Mouse (Mus musculus): ENCODE measurements at regions not wholly inside any gene's neighbourhood (a gene's known extent, or its start where the extent isn't known, plus 50 kb on each side); places are given as distances from the start of the nearest gene placed in this dataset.

DNA sequence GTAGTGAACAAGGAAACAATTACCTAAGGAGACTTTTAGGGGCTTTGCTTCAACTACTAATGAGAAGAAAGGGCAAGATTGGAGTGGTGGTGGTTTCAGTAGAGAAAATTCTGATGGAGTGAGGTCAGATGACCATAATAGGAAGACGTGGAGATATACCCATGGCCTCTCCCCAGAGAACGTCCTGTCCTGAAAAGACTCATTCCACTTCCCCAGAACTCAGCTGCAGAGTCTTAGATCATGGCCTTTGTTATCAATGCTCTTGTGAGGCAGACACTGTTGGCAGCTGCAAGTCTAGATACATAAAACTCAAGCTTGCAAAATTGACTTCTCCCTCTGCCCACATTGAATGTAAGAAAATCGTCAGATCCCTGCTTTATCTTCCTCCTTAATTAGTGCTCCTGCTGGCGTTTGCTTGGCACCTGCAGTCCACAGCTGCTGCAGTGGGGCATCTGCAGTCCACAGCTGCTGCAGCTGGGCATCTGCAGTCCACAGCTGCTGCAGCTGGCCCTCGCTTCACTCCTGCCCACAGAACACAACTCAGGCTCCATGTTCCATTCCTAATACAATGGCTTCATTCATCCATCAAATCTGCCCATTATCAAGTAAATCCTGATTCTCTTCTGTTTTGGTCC, 162.5 kb downstream of the Cxcl12 start:
- no peak for DNase-seq

DNA sequence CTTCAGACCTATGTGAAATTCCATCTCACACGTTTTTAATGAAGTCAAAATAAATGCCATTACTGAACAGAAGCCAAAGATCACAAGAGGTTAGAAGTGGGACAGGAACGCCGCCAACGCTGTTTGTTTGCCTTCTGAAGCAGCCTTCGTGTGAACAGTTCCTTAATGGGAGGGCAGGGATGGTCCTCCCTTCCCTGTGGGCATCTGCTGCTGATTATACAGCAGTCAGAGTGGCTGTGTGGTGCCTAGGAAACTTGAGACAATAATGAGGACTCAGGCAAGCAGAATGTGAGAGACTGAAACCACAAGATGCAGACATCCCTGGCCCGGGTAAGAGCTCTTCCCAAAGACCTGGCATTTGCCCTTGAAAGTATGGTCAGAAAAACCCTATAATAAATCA, 164.3 kb downstream of the Cxcl12 start:
- no peak for DNase-seq

DNA sequence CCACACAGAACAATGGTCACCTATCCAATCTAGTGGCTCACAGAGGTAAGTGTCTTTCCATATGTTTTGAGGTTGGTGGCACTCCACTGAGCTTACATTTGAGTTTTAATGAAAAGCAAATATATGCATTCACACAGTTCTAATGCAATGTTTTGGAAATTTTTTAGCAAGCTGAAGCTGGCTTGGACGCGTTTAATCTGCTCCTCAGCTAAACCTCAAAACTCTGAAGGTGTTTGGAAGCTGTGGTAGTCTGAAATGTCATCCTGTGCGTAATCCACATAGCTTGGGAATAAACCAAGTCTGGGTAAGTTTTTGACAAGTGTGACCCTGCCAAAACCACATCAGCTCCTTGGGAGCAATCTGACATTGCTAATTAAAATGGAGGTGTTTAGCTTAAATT, 173.8 kb downstream of the Cxcl12 start:
- DNase-seq, result no peak

DNA sequence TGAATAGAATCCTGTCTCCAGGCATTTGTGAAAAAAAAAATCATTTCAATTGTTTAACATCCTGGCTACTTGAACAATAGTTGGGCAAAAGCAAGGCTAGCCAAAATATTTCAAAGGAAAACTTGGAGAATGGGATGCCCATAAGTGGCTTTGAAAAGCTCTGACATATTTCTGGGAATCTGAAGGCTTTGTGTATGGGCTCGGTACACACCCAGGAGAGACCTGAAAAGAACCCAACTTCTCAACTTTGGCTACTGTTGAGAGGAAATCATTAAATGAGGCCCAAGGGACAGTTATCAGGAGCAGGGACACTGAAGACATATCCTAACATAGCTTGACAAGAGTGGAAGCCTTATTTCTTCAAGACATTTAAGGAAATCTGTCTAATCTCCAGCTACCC, 179.0 kb downstream of the Cxcl12 start:
- DNase-seq, result no peak

DNA sequence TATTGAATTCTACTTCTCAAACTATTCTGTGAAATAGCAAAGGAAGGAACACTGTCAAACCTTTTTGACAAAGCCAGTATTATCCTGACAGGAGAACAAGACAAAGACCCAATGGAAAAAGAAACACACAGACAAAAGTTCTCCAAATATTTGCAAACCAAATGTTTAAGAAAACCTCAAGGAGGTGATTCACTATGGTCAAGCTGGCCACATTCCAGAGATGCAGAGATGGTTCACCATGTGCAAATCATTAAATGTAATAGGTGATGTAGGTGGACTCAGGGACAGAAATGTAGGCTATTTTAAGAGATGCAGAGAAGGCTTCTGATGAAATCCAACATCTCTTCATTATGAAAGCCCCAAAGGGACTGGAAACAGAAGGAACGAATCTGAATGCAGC, 183.5 kb downstream of the Cxcl12 start:
- no peak for DNase-seq

DNA sequence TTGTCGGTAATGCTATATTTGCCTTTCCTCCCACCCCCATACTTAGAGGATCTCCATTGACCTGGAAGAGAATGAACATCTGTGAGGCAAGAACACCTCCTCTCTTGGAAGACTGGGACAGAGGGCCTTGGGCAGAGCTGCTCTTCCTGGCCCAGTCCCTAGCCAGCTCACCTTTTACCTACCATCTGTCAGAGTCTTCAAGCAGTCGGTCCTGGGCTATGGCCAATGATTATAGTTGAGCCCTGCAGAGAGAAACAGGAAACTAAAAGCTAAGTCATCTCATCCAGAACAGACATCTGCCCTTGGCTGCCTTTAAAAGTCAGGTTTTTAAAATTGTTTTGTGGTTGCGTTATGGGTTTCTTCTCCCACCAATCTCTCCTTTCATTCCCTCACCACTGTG, 184.8 kb downstream of the Cxcl12 start:
- no peak for DNase-seq

DNA sequence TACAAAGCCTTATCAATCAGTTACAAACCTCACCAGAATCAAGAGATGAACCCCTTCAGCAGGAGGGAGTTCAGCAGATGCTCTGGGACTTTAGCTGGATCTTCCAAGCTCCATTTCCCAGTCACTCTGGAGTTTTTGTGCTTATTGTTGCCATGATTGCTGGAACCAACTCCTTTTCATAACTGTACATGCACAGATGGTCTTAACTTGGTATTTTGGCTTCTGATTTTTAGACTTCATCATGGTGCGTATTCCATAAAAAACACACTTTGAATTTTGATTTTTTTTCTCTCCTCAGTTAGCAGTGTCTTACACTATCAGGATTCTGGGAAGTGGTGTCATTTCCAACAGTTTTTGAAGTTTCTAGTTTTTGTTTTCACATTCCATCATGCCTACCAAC, 187.8 kb downstream of the Cxcl12 start:
- no peak for DNase-seq

GRCm38 (mm10) chr6:117359401-117359800, 191.1 kb downstream of the Cxcl12 start:
- no peak for DNase-seq

DNA sequence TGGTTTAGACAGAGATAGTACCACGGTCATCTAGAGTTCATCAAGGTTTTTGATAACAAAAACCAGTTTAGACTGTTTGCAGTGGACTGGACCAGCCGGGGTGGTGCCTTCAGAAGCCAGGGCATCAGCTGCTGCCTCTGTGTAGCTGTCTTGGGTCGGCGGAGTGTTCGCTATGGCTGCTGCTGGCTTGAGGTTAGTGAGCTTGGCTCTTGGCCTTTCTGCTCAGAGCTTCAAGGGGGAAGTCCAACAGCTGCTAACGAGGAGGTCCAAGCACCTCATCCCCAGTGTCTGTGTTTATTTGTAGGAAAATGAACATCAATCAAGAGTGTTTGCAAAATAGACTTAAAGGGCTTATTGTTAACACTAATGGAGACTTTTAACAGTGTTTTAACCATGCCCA, 198.2 kb downstream of the Cxcl12 start:
- no peak for DNase-seq

DNA sequence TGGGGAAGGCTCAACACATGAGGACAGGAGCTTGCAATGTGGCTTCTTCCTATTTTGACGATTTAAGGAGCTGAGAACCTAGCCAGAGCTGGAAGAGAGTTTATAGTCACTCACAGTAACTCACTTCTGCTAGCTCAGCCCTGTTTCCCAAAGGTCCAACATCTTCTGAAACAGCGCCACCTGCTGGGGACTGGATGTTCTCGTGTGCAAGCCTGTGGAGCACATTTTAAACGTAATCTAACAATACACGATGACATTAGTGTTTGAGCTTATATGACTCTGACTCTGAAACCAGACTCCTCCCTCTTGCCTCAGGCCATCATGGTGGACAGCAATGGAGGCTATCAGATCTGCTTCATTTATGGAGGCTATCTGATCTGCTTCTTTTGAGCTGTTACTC, 207.7 kb downstream of the Cxcl12 start:
- DNase-seq, result no peak

- no peak for DNase-seq
Measured at GRCm38 (mm10) chr6:117379904-117380303, 211.6 kb downstream of the Cxcl12 start.

DNA sequence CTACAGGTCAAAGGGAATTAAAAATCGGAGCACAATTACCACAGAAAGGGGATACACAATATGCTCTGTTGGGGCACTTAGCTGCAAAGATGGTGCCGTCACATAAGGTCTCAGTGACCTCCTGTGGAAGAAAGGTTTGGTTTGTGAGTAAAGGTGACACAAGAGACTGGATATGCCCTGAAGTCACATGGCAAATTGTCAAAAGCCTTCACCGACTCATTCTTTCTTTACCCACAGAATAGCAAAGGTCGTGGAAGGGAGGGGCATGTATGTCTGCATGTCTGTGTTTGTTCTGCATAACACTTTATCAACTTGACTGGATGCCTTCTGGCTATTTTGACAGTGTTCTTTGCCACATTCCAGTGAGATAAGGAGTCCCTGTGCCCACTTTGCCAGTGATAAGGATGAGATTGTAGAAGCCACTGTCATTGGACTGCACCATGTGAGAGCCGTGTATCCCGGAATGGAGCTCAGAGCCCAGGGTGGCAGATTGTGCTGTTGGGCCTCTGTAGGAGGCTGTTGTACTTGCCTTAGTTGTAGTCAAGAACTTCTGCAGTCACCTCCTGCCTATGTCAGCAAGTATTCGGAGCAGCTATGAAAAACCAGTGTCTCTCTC, 222.0 kb downstream of the Cxcl12 start:
- DNase-seq, result no peak

DNA sequence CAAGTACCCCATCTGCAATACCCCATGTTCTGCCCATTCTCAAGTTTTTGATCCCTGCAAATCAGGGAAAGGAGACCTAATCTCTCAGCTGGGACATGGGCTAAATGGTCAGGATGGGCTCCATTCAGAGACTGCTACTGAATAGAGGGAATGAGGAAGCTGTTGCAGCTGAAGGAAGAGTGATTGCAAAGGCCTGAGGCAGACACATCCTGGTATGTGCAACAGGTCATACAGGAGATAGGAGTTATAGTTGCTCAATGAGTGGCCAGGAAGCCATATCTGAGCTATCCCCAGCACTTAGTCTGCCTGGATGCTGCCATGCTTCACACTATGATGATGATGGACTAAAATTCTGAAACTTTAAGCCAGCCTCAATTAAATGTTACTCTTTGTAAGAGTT, 225.1 kb downstream of the Cxcl12 start:
- no peak for DNase-seq

- DNase-seq, result no peak
Measured at GRCm38 (mm10) chr6:117405589-117406311, 237.4 kb downstream of the Cxcl12 start.

DNA sequence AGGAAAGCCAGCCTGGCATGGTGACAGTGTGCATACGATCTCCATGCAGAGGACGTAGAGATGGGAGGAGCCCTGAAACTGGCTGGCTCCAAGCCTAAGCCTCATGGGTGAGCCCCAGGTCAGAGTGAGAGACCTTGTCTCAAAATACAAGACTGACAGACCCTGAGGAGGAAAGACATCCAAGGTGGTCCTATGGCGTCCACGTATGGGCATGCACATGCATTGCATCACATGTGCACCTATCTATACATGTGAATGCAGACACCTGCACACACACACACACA, 237.9 kb downstream of the Cxcl12 start:
- no peak for DNase-seq

DNA sequence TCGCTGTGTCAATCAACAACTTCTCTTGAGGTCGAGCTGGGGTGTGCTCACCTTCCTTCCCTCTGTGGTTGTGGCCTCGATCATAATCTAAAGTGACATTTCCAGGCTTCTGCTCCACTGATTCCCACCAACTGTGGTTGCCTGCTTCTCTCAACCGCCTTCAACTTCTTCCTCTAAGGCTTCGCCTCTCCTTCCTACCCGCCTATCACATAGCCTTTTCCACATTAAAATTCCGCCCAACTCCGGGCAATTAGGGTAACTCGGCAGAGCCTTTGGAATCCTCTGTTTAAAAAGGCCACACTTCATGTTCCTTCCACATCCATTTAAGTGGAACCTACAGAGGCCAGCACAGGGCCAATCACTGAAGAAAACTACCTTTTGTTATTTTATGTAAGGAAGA, 238.4 kb downstream of the Cxcl12 start:
- DNase-seq, result no peak

GRCm38 (mm10) chr6:117407206-117407858, 239.0 kb downstream of the Cxcl12 start:
- no peak for DNase-seq

DNA sequence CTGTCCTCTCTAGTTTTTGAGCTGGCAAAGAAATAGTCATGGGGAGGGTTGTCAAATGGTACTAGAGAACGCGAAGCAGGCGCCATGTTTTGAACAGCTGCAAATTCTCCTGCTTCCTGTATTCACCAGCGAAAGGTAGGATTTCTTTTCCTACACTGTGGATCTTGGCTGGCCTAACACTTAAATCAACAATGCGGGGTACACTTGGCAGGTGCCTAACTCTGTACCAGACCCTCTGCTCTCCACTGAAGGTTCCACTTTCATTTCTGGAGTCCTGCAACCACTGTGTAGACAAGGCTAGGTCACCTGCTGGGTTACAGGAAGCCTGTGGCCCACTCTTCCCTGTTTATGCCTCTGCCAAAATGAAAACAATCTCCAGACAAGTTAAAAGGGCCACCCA, 239.6 kb downstream of the Cxcl12 start:
- DNase-seq, result no peak

- no peak for DNase-seq
Measured at GRCm38 (mm10) chr6:117408971-117409783, 240.8 kb downstream of the Cxcl12 start.

GRCm38 (mm10) chr6:117414926-117415325, 246.6 kb downstream of the Cxcl12 start:
- no peak for DNase-seq

DNA sequence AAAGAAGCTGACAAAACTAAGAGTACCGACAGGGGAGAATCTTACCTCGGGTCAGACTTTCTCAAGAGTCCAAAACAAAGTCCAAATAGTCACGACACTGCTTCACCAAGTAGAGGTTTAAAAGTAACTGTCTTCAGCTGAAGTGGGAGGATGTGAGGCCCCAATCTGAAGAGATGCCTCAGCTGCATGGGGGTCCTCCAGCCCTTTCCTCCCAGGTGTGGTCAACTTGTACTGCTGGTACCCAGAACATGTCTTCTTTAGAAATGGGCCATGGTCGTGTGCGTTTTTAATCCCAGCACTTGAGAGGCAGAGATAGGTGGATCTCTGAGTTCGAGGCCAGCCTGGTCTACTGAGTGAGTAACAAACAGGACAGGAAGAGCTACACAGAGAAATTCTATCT, 247.6 kb downstream of the Cxcl12 start:
- DNase-seq, result no peak

DNA sequence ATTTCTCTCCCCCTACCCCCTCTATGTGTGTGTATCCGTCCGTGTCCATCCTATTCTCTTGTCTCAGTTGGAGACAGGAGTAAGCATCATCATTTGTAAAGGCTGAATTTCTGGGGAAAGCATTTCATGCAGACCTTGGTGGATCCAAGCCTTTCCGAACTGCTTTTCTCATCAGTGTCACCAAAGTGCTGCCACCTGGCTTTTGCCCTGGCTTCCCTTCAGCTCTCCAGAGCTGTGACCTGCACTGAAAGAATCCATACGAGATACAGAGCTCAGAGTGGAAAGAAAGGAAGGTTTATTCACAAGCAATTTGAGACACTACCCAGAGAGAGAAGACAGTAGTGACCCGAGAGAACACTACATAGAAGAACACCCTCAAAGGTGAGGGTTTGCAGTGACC, 248.1 kb downstream of the Cxcl12 start:
- DNase-seq, result no peak

Data from gastrocnemius, postnatal 10 days (tissue).